Mouse (Mus musculus): ENCODE measurements around the gene Naif1. TPM values are rescaled to one million over a fixed set of nuclear protein-coding genes. Genes with fewer than 3 reads are reported as not detected.

Naif1 gene
- total and polyA plus RNA-seq, 3 experiments = 2.8 to 3.7 (median 3.4) TPM

GRCm38 (mm10) chr2:32502843-32503242 is 52.6 kb downstream of the Naif1 start:
- Histone ChIP-seq H3K27me3 (ENCODE audit: control insufficient read depth, insufficient read depth, low read length) (no peaks in the 10 kb centered on the region), H3K36me3 (ENCODE audit: control insufficient read depth, insufficient read depth, low read length) (no peaks in the 10 kb centered on the region), H3K4me3 (no peak overlapping the region), H3K27ac (no peak overlapping the region), H3K4me1 (ENCODE audit: control insufficient read depth, insufficient read depth, low read length) (peaks cover 9% of the 10 kb centered on the region), H3K79me2 (replicated peaks; ENCODE audit: control insufficient read depth, insufficient read depth, low read length) (no peaks in the 10 kb centered on the region), H3K9ac (ENCODE audit: low read depth, low read length) (no peak overlapping the region)
- intact Hi-C loops (cut with DNase I) = no loop called here
- no peak for TF ChIP-seq POLR2A (IDR thresholded peaks at IDR 0.05; ENCODE audit: insufficient read depth, low read depth, low read length)
- TF ChIP-seq EP300 (IDR thresholded peaks at IDR 0.05; ENCODE audit: insufficient read depth, low read depth, low read length) = no peak
- TF ChIP-seq CTCF (IDR thresholded peaks at IDR 0.05) = no peak
- WGBS = 89% methylated on average over 12 of the region's 12 CpGs
- no peak for DNase-seq

DNA sequence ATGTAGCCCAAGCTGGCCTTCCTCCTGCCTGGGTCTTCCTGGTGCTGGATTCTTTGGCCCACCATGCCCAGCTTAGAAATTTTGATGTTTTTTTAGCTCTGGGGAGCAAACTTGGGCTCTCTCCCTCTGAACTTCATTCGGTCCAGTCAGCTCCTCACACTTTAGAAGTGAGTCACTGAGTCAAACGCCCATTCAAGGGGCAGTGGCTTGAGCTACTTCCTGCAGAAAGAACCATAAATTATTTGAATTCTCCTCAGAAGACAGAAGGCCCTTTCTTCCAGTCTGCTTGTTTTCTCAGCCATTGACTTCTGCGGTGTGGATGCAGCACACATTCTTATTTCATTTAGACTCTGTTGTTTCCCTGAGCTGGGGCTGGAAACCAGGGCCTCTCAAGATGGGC is 53.3 kb downstream of the Naif1 start:
- intact Hi-C loops (cut with DNase I) = no loop called here
- 50% methylated on average over 3 of the region's 3 CpGs for WGBS
- no peaks in the 10 kb centered on the region for H3K79me2 ChIP-seq (replicated peaks; ENCODE audit: control insufficient read depth, insufficient read depth, low read length)
- no peaks in the 10 kb centered on the region for H3K36me3 ChIP-seq (ENCODE audit: control insufficient read depth, insufficient read depth, low read length)
- H3K27ac ChIP-seq = no peak overlapping the region
- no peak for DNase-seq
- TF ChIP-seq POLR2A (IDR thresholded peaks at IDR 0.05; ENCODE audit: insufficient read depth, low read depth, low read length) = no peak
- TF ChIP-seq CTCF (IDR thresholded peaks at IDR 0.05) = no peak
- no peak for TF ChIP-seq EP300 (IDR thresholded peaks at IDR 0.05; ENCODE audit: insufficient read depth, low read depth, low read length)
- peaks cover 10% of the 10 kb centered on the region for H3K4me1 ChIP-seq (ENCODE audit: control insufficient read depth, insufficient read depth, low read length)
- no peak overlapping the region for H3K9ac ChIP-seq (ENCODE audit: low read depth, low read length)
- H3K27me3 ChIP-seq (ENCODE audit: control insufficient read depth, insufficient read depth, low read length) = no peaks in the 10 kb centered on the region
- no peak overlapping the region for H3K4me3 ChIP-seq

DNA sequence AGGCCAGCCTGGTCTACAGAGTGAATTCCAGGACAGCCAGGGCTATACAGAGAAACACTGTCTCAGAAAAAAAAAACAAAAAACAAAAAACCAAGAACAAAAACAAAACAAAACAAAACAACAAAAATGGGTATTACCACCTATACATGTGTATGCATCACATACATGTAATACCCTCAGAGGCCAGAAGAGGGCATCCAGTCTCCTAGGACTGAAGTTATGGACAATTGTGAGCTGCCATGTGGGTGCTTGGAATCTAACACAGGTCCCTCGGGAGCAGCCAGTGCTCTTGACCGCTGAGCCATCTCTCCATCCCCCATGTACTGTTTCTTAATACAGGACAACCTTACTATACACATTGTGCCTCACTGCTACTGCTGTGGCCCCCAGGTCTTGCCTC is 55.3 kb downstream of the Naif1 start:
- no peaks in the 10 kb centered on the region for H3K79me2 ChIP-seq (replicated peaks; ENCODE audit: control insufficient read depth, insufficient read depth, low read length)
- no peak overlapping the region for H3K9ac ChIP-seq (ENCODE audit: low read depth, low read length)
- no peaks in the 10 kb centered on the region for H3K36me3 ChIP-seq (ENCODE audit: control insufficient read depth, insufficient read depth, low read length)
- DNase-seq = no peak
- H3K4me3 ChIP-seq = no peak overlapping the region
- H3K27me3 ChIP-seq (ENCODE audit: control insufficient read depth, insufficient read depth, low read length) = no peaks in the 10 kb centered on the region
- intact Hi-C loops (cut with DNase I) = no loop called here
- no peak for TF ChIP-seq EP300 (IDR thresholded peaks at IDR 0.05; ENCODE audit: insufficient read depth, low read depth, low read length)
- no peak for TF ChIP-seq POLR2A (IDR thresholded peaks at IDR 0.05; ENCODE audit: insufficient read depth, low read depth, low read length)
- TF ChIP-seq CTCF (IDR thresholded peaks at IDR 0.05) = peak; percentile 48
- H3K27ac ChIP-seq = peak overlapping the region; percentile 70
- H3K4me1 ChIP-seq (ENCODE audit: control insufficient read depth, insufficient read depth, low read length) = peaks cover 15% of the 10 kb centered on the region
- WGBS = 100% methylated on average over 2 of the region's 2 CpGs

Other genes with a start within 250 kb of the Naif1 start
- gene Pomt1, start 213.9 kb upstream of the Naif1 start, total RNA-seq (2021) = 10 to 100 TPM; 13.1 to 16.9 TPM
- 17.7 and 19.7 TPM in 2 replicates for gene Pomt1, start 213.9 kb upstream of the Naif1 start, polyA plus RNA-seq (2012; rRNA removed)
- gene Uck1, start 190.3 kb upstream of the Naif1 start, total RNA-seq (2021) = 10 to 100 TPM; 22.5 to 22.8 TPM
- gene Uck1, start 190.3 kb upstream of the Naif1 start, polyA plus RNA-seq (2012; rRNA removed) = 41.7 and 43.1 TPM in 2 replicates
- 10 to 100 TPM; 69.8 to 79.9 TPM for gene Golga2, start 163.1 kb upstream of the Naif1 start, total RNA-seq (2021)
- gene Golga2, start 163.1 kb upstream of the Naif1 start, polyA plus RNA-seq (2012; rRNA removed) = 34.5 and 44.0 TPM in 2 replicates
- 100 to 1,000 TPM; 205 to 233 TPM for gene Swi5, start 162.4 kb upstream of the Naif1 start, total RNA-seq (2021)
- gene Swi5, start 162.4 kb upstream of the Naif1 start, polyA plus RNA-seq (2012; rRNA removed) = 173 and 223 TPM in 2 replicates
- 10 to 100 TPM; 26.7 to 29.5 TPM for gene Ciz1, start 98.1 kb upstream of the Naif1 start, total RNA-seq (2021)
- 117 and 128 TPM in 2 replicates for gene Ciz1, start 98.1 kb upstream of the Naif1 start, polyA plus RNA-seq (2012; rRNA removed)
- gene Dnm1, start 97.1 kb upstream of the Naif1 start, total RNA-seq (2021) = 1 to 10 TPM; 4.0 to 5.5 TPM
- 20.4 and 23.1 TPM in 2 replicates for gene Dnm1, start 97.1 kb upstream of the Naif1 start, polyA plus RNA-seq (2012; rRNA removed)
- gene 1110008P14Rik, start 68.5 kb upstream of the Naif1 start, total RNA-seq (2021) = 10 to 100 TPM; 39.6 to 44.8 TPM
- 129 and 132 TPM in 2 replicates for gene 1110008P14Rik, start 68.5 kb upstream of the Naif1 start, polyA plus RNA-seq (2012; rRNA removed)
- 1 to 10 TPM; 4.1 to 6.9 TPM for gene Lcn2, start 62.2 kb upstream of the Naif1 start, total RNA-seq (2021)
- gene Lcn2, start 62.2 kb upstream of the Naif1 start, polyA plus RNA-seq (2012; rRNA removed) = 6.6 and 11.3 TPM in 2 replicates
- 10 to 100 TPM; 58.6 to 68.2 TPM for gene Ptges2, start 54.6 kb upstream of the Naif1 start, total RNA-seq (2021)
- gene Ptges2, start 54.6 kb upstream of the Naif1 start, polyA plus RNA-seq (2012; rRNA removed) = 68.8 and 98.5 TPM in 2 replicates
- 10 to 100 TPM in 1 of 2 experiments, 1 to 10 TPM in 1; 8.5 to 10.1 TPM for gene Slc25a25, start 988 bp downstream of the Naif1 start, total RNA-seq (2021)
- 5.7 and 7.3 TPM in 2 replicates for gene Slc25a25, start 988 bp downstream of the Naif1 start, polyA plus RNA-seq (2012; rRNA removed)
- 1 to 10 TPM; 7.0 to 7.1 TPM for gene Fam102a, start 84.9 kb downstream of the Naif1 start, total RNA-seq (2021)
- 9.2 and 10.6 TPM in 2 replicates for gene Fam102a, start 84.9 kb downstream of the Naif1 start, polyA plus RNA-seq (2012; rRNA removed)
- gene Dpm2, start 120.4 kb downstream of the Naif1 start, total RNA-seq (2021) = 10 to 100 TPM; 17.4 to 18.0 TPM
- gene Dpm2, start 120.4 kb downstream of the Naif1 start, polyA plus RNA-seq (2012; rRNA removed) = 65.3 and 69.2 TPM in 2 replicates
- gene Pip5kl1, start 124.3 kb downstream of the Naif1 start, total RNA-seq (2021) = not detected
- 0.25 TPM in 1 of 2 replicates, not detected in the other for gene Pip5kl1, start 124.3 kb downstream of the Naif1 start, polyA plus RNA-seq (2012; rRNA removed)
- not detected for gene 9430097D07Rik, start 125.2 kb downstream of the Naif1 start, total RNA-seq (2021)
- gene 9430097D07Rik, start 125.2 kb downstream of the Naif1 start, polyA plus RNA-seq (2012; rRNA removed) = not detected in 2 replicates
- 10 to 100 TPM; 16.2 to 17.8 TPM for gene St6galnac4, start 136.6 kb downstream of the Naif1 start, total RNA-seq (2021)
- gene St6galnac4, start 136.6 kb downstream of the Naif1 start, polyA plus RNA-seq (2012; rRNA removed) = 25.2 and 28.6 TPM in 2 replicates
- gene St6galnac6, start 149.3 kb downstream of the Naif1 start, total RNA-seq (2021) = 100 to 1,000 TPM; 107 to 125 TPM
- 129 and 174 TPM in 2 replicates for gene St6galnac6, start 149.3 kb downstream of the Naif1 start, polyA plus RNA-seq (2012; rRNA removed)
- 100 to 1,000 TPM; 606 to 670 TPM for gene Ak1, start 171.3 kb downstream of the Naif1 start, total RNA-seq (2021)
- gene Ak1, start 171.3 kb downstream of the Naif1 start, polyA plus RNA-seq (2012; rRNA removed) = 584 and 623 TPM in 2 replicates
- 100 to 1,000 TPM; 113 to 122 TPM for gene Eng, start 196.1 kb downstream of the Naif1 start, total RNA-seq (2021)
- gene Eng, start 196.1 kb downstream of the Naif1 start, polyA plus RNA-seq (2012; rRNA removed) = 230 and 239 TPM in 2 replicates

Data from heart, adult 2 months (tissue).